Mouse (Mus musculus) lung, adult 2 months (tissue): ENCODE results near the gene Col23a1.

Experiments used
- CTCF ChIP-seq: fragments of 200-500 bp; IDR thresholded peaks from 2 replicates; pipeline ENCODE4 v1.5.1; 2011; ENCODE audit warnings: mild to moderate bottlenecking, low read length, control low read depth; ENCODE audit not compliant: insufficient read depth
- POLR2A ChIP-seq: fragments of 200-500 bp; IDR thresholded peaks from 2 replicates; pipeline ENCODE4 v1.6.1; 2011; ENCODE audit warnings: low read depth, mild to moderate bottlenecking, control low read depth, low read length, borderline replicate concordance; ENCODE audit errors: extremely low read depth

- no peak for TF ChIP-seq CTCF
- no peak for TF ChIP-seq POLR2A
These were observed 186.8 kb downstream of the Col23a1 start for GRCm38 (mm10) chr11:51476543-51476942.
